Mouse (Mus musculus): Measurements from ENCODE around the gene Ppie. TPM values are rescaled to one million over a fixed set of nuclear protein-coding genes. Genes with fewer than 3 reads are reported as not detected.
"Not testable (repeated sequence)": the region's sequence is repeated elsewhere in the genome, so short reads cannot be mapped to it uniquely, and the experiment has no call there.

The Ppie gene
- polyA plus RNA-seq, 1 experiment, result 10.7 TPM

GRCm38 (mm10) chr4:123152003-123152402, 12.3 kb upstream of the Ppie start:
- 83% methylated on average over 4 of the region's 4 CpGs for WGBS
- TF ChIP-seq CTCF (IDR thresholded peaks at IDR 0.05; ENCODE audit: extremely low read depth, insufficient read length, insufficient replicate concordance, low read depth, low read length) (no peak), POLR2A (IDR thresholded peaks at IDR 0.05; ENCODE audit: low read depth, low read length) (no peak)
- H3K27ac ChIP-seq (ENCODE audit: insufficient read depth, low read depth, low read length), result no peak overlapping the region
- no peaks in the 10 kb centered on the region for H3K36me3 ChIP-seq (ENCODE audit: control insufficient read depth, insufficient read depth, low read length)
- H3K4me3 ChIP-seq (ENCODE audit: low read depth, low read length), result no peak overlapping the region
- H3K4me1 ChIP-seq (ENCODE audit: control insufficient read depth, insufficient read depth, insufficient read length, low read length), result peaks cover 9% of the 10 kb centered on the region; the same call in 1 of the 2 replicates
- H3K27me3 ChIP-seq (ENCODE audit: control insufficient read depth, insufficient read depth, low read length), result no peaks in the 10 kb centered on the region

GRCm38 (mm10) chr4:123147446-123148150, 7.8 kb upstream of the Ppie start:
- TF ChIP-seq CTCF (IDR thresholded peaks at IDR 0.05; ENCODE audit: extremely low read depth, insufficient read length, insufficient replicate concordance, low read depth, low read length) (no peak), POLR2A (IDR thresholded peaks at IDR 0.05; ENCODE audit: low read depth, low read length) (no peak)
- no peaks in the 10 kb centered on the region for H3K4me1 ChIP-seq (ENCODE audit: control insufficient read depth, insufficient read depth, insufficient read length, low read length)
- H3K36me3 ChIP-seq (ENCODE audit: control insufficient read depth, insufficient read depth, low read length), result no peaks in the 10 kb centered on the region
- no peaks in the 10 kb centered on the region for H3K27me3 ChIP-seq (ENCODE audit: control insufficient read depth, insufficient read depth, low read length)
- no peak overlapping the region for H3K27ac ChIP-seq (ENCODE audit: insufficient read depth, low read depth, low read length)
- H3K4me3 ChIP-seq (ENCODE audit: low read depth, low read length), result no peak overlapping the region
- 68% methylated on average over 5 of the region's 5 CpGs for WGBS

- peaks cover 9% of the 10 kb centered on the region for H3K4me1 ChIP-seq (ENCODE audit: control insufficient read depth, insufficient read depth, insufficient read length, low read length)
- H3K27me3 ChIP-seq (ENCODE audit: control insufficient read depth, insufficient read depth, low read length), result no peaks in the 10 kb centered on the region
- 82% methylated on average over 3 of the region's 3 CpGs for WGBS
- H3K4me3 ChIP-seq (ENCODE audit: low read depth, low read length), result no peak overlapping the region
- no peak overlapping the region for H3K27ac ChIP-seq (ENCODE audit: insufficient read depth, low read depth, low read length)
- H3K36me3 ChIP-seq (ENCODE audit: control insufficient read depth, insufficient read depth, low read length), result peaks cover 31% of the 10 kb centered on the region
- TF ChIP-seq POLR2A (IDR thresholded peaks at IDR 0.05; ENCODE audit: low read depth, low read length) (no peak), CTCF (IDR thresholded peaks at IDR 0.05; ENCODE audit: extremely low read depth, insufficient read length, insufficient replicate concordance, low read depth, low read length) (no peak)
Observed at GRCm38 (mm10) chr4:123137551-123137950, 2.2 kb downstream of the Ppie start.

GRCm38 (mm10) chr4:123127051-123127450, 12.7 kb downstream of the Ppie start:
- 84% methylated on average over 4 of the region's 4 CpGs for WGBS
- Histone ChIP-seq H3K4me1 (ENCODE audit: control insufficient read depth, insufficient read depth, insufficient read length, low read length) (no peaks in the 10 kb centered on the region), H3K27ac (ENCODE audit: insufficient read depth, low read depth, low read length) (no peak overlapping the region), H3K36me3 (ENCODE audit: control insufficient read depth, insufficient read depth, low read length) (peaks cover 52% of the 10 kb centered on the region), H3K4me3 (ENCODE audit: low read depth, low read length) (no peak overlapping the region), H3K27me3 (ENCODE audit: control insufficient read depth, insufficient read depth, low read length) (no peaks in the 10 kb centered on the region)
- TF ChIP-seq POLR2A (IDR thresholded peaks at IDR 0.05; ENCODE audit: low read depth, low read length) (no peak), CTCF (IDR thresholded peaks at IDR 0.05; ENCODE audit: extremely low read depth, insufficient read length, insufficient replicate concordance, low read depth, low read length) (no peak)

- no peak for TF ChIP-seq POLR2A (IDR thresholded peaks at IDR 0.05; ENCODE audit: low read depth, low read length)
- no peak for TF ChIP-seq CTCF (IDR thresholded peaks at IDR 0.05; ENCODE audit: extremely low read depth, insufficient read length, insufficient replicate concordance, low read depth, low read length)
- H3K27ac ChIP-seq (ENCODE audit: insufficient read depth, low read depth, low read length), result no peak overlapping the region
- 88% methylated on average over 7 of the region's 7 CpGs for WGBS
- H3K36me3 ChIP-seq (ENCODE audit: control insufficient read depth, insufficient read depth, low read length), result peaks cover 48% of the 10 kb centered on the region
- H3K4me3 ChIP-seq (ENCODE audit: low read depth, low read length), result no peak overlapping the region
- H3K4me1 ChIP-seq (ENCODE audit: control insufficient read depth, insufficient read depth, insufficient read length, low read length), result no peaks in the 10 kb centered on the region
- H3K27me3 ChIP-seq (ENCODE audit: control insufficient read depth, insufficient read depth, low read length), result no peaks in the 10 kb centered on the region
Observed at GRCm38 (mm10) chr4:123126626-123127025, 13.1 kb downstream of the Ppie start.

- Histone ChIP-seq H3K4me3 (ENCODE audit: low read depth, low read length) (no peak overlapping the region), H3K27me3 (ENCODE audit: control insufficient read depth, insufficient read depth, low read length) (peaks cover 3% of the 10 kb centered on the region; the same call in 1 of the 2 replicates), H3K4me1 (ENCODE audit: control insufficient read depth, insufficient read depth, insufficient read length, low read length) (no peaks in the 10 kb centered on the region), H3K36me3 (ENCODE audit: control insufficient read depth, insufficient read depth, low read length) (peaks cover 7% of the 10 kb centered on the region), H3K27ac (ENCODE audit: insufficient read depth, low read depth, low read length) (no peak overlapping the region)
- WGBS, result 77% methylated on average over 2 of the region's 2 CpGs
- TF ChIP-seq CTCF (IDR thresholded peaks at IDR 0.05; ENCODE audit: extremely low read depth, insufficient read length, insufficient replicate concordance, low read depth, low read length), result no peak
- no peak for TF ChIP-seq POLR2A (IDR thresholded peaks at IDR 0.05; ENCODE audit: low read depth, low read length)
Observed at GRCm38 (mm10) chr4:123121286-123121685, 18.5 kb downstream of the Ppie start.

GRCm38 (mm10) chr4:123116640-123117039, 23.1 kb downstream of the Ppie start:
- H3K27ac ChIP-seq (ENCODE audit: insufficient read depth, low read depth, low read length); H3K4me3 ChIP-seq (ENCODE audit: low read depth, low read length); H3K36me3 ChIP-seq (ENCODE audit: control insufficient read depth, insufficient read depth, low read length); H3K4me1 ChIP-seq (ENCODE audit: control insufficient read depth, insufficient read depth, insufficient read length, low read length); H3K27me3 ChIP-seq (ENCODE audit: control insufficient read depth, insufficient read depth, low read length): not testable (repeated sequence)
- WGBS, result 13% methylated on average over 36 of the region's 42 CpGs

Data from small intestine, adult 2 months (tissue).